Mouse (Mus musculus) lung, adult 2 months (tissue): ENCODE measurements at regions not wholly inside any gene's neighbourhood (a gene's known extent, or its start where the extent isn't known, plus 50 kb on each side); places are given as distances from the start of the nearest gene placed in this dataset.

ENCODE experiments used
- CTCF ChIP-seq: fragments of 200-500 bp; IDR thresholded peaks from 2 replicates; pipeline ENCODE4 v1.5.1; 2011; ENCODE audit warnings: mild to moderate bottlenecking, low read length, control low read depth; ENCODE audit not compliant: insufficient read depth
- POLR2A ChIP-seq: fragments of 200-500 bp; IDR thresholded peaks from 2 replicates; pipeline ENCODE4 v1.6.1; 2011; ENCODE audit warnings: low read depth, mild to moderate bottlenecking, control low read depth, low read length, borderline replicate concordance; ENCODE audit errors: extremely low read depth

- TF ChIP-seq POLR2A = no peak
- TF ChIP-seq CTCF = no peak
Measured at GRCm38 (mm10) chr6:18698989-18699728, 149.2 kb upstream of the Lsm8 start.
